Mouse (Mus musculus): ENCODE results near the gene Capns2. TPM values are rescaled to one million over a fixed set of nuclear protein-coding genes. Genes with fewer than 3 reads are reported as not detected.

Gene Capns2
- total and polyA plus RNA-seq, 3 experiments, result not detected

- Histone ChIP-seq H3K4me3 (replicated peaks in 1 of 3; ENCODE audit: low read depth in 2 of 3, low read length in 2 of 3, poor library complexity in 1 of 3) (no peak overlapping the region), H3K27ac (ENCODE audit: insufficient read depth, low read depth) (no peak overlapping the region), H3K9ac (ENCODE audit: insufficient read depth, low read depth) (no peak overlapping the region), H3K9me3 (replicated peaks; ENCODE audit: low read length) (peaks cover 56% of the 10 kb centered on the region), H3K4me1 (ENCODE audit: control insufficient read depth in 1 of 2, insufficient read depth in 2 of 2) (no peaks in the 10 kb centered on the region), H3K36me3 (replicated peaks in 1 of 2; ENCODE audit: control insufficient read depth in 1 of 2, insufficient read depth in 1 of 2, low read length in 1 of 2) (no peaks in the 10 kb centered on the region), H3K4me2 (ENCODE audit: insufficient read depth, low read depth, poor library complexity, severe bottlenecking) (no peak overlapping the region), H3K79me2 (replicated peaks; ENCODE audit: control insufficient read depth, extremely low read depth, insufficient read depth, poor library complexity, severe bottlenecking) (no peaks in the 10 kb centered on the region), H3K27me3 (replicated peaks) (no peaks in the 10 kb centered on the region)
- no peak for DNase-seq (ENCODE audit: extremely low read depth)
- in situ Hi-C loops (cut with MboI; ENCODE audit: low pct_ligation_motif_present, low pct_unique_long_range_greater_than_20kb, low sequenced_read_pairs) (no loop called here), dilution Hi-C loops (cut with MboI; ENCODE audit: extremely low pct_ligation_motif_present, extremely low pct_unique_long_range_greater_than_20kb, low sequenced_read_pairs) (no loop called here)
- TF ChIP-seq MAFK (IDR thresholded peaks at IDR 0.05; ENCODE audit: insufficient replicate concordance, low read length), result no peak
- TF ChIP-seq UBTF (IDR thresholded peaks at IDR 0.05; ENCODE audit: low read depth, low read length), result no peak
- TF ChIP-seq MAX (IDR thresholded peaks at IDR 0.05; ENCODE audit: low read length), result no peak
- TF ChIP-seq USF1 (IDR thresholded peaks at IDR 0.05; ENCODE audit: low read depth, low read length), result no peak
- no peak for TF ChIP-seq ETS1 (conservative IDR thresholded peaks at IDR 0.05; ENCODE audit: low read depth, low read length)
- no peak for TF ChIP-seq TBP (conservative IDR thresholded peaks at IDR 0.05; ENCODE audit: low read depth, low read length)
- no peak for TF ChIP-seq POLR2AphosphoS2 (IDR thresholded peaks at IDR 0.05; ENCODE audit: low read depth, low read length)
- TF ChIP-seq RAD21 (IDR thresholded peaks at IDR 0.05; ENCODE audit: low read depth, low read length), result no peak
- TF ChIP-seq JUND (conservative IDR thresholded peaks at IDR 0.05; ENCODE audit: low read depth, low read length), result no peak
- TF ChIP-seq MYC (IDR thresholded peaks at IDR 0.05; ENCODE audit: low read depth, low read length), result no peak
- no peak for TF ChIP-seq MAZ (IDR thresholded peaks at IDR 0.05; ENCODE audit: low read depth, low read length)
- TF ChIP-seq E2F4 (IDR thresholded peaks at IDR 0.05; ENCODE audit: insufficient replicate concordance, low read depth, low read length), result no peak
- TF ChIP-seq IRF4 (IDR thresholded peaks at IDR 0.05; ENCODE audit: low read depth, low read length), result no peak
- no peak for TF ChIP-seq PAX5 (IDR thresholded peaks at IDR 0.05; ENCODE audit: low read length)
Observed at GRCm38 (mm10) chr8:92858475-92859182, 42.6 kb upstream of the Capns2 start.

GRCm38 (mm10) chr8:92861977-92862376 is 39.2 kb upstream of the Capns2 start:
- H3K9ac ChIP-seq (ENCODE audit: insufficient read depth, low read depth), result no peak overlapping the region
- H3K4me2 ChIP-seq (ENCODE audit: insufficient read depth, low read depth, poor library complexity, severe bottlenecking), result no peak overlapping the region
- H3K27me3 ChIP-seq (replicated peaks), result no peaks in the 10 kb centered on the region
- no peak for TF ChIP-seq TCF12 (IDR thresholded peaks at IDR 0.05; ENCODE audit: low read depth, low read length)
- no peak for TF ChIP-seq KAT2A (IDR thresholded peaks at IDR 0.05; ENCODE audit: insufficient replicate concordance, low read length)
- no peak for TF ChIP-seq PAX5 (IDR thresholded peaks at IDR 0.05; ENCODE audit: low read length)
- no peak for TF ChIP-seq UBTF (IDR thresholded peaks at IDR 0.05; ENCODE audit: low read depth, low read length)
- no peak for TF ChIP-seq MEF2A (IDR thresholded peaks at IDR 0.05; ENCODE audit: borderline replicate concordance, low read depth, low read length)
- TF ChIP-seq POLR2A (IDR thresholded peaks at IDR 0.05; ENCODE audit: low read depth, low read length), result no peak
- TF ChIP-seq TBP (conservative IDR thresholded peaks at IDR 0.05; ENCODE audit: low read depth, low read length), result no peak
- no peak for TF ChIP-seq ZKSCAN1 (IDR thresholded peaks at IDR 0.05; ENCODE audit: borderline replicate concordance, low read depth, low read length)
- TF ChIP-seq POLR2AphosphoS2 (IDR thresholded peaks at IDR 0.05; ENCODE audit: low read depth, low read length), result no peak
- no peak for TF ChIP-seq EP300 (IDR thresholded peaks at IDR 0.05; ENCODE audit: low read length)
- no peak for TF ChIP-seq MAFK (IDR thresholded peaks at IDR 0.05; ENCODE audit: insufficient replicate concordance, low read length)
- TF ChIP-seq RAD21 (IDR thresholded peaks at IDR 0.05; ENCODE audit: low read depth, low read length), result no peak
- no peak for TF ChIP-seq ZC3H11A (IDR thresholded peaks at IDR 0.05; ENCODE audit: low read depth, low read length)
- no peak for TF ChIP-seq HCFC1 (IDR thresholded peaks at IDR 0.05; ENCODE audit: low read depth, low read length)
- no peak for TF ChIP-seq NELFE (IDR thresholded peaks at IDR 0.05; ENCODE audit: low read depth, low read length)
- no peak for TF ChIP-seq BHLHE40 (IDR thresholded peaks at IDR 0.05; ENCODE audit: low read depth, low read length)
- no peak overlapping the region for H3K27ac ChIP-seq (ENCODE audit: insufficient read depth, low read depth)
- in situ Hi-C loops (cut with MboI; ENCODE audit: low pct_ligation_motif_present, low pct_unique_long_range_greater_than_20kb, low sequenced_read_pairs), result no loop called here
- no peaks in the 10 kb centered on the region for H3K79me2 ChIP-seq (replicated peaks; ENCODE audit: control insufficient read depth, extremely low read depth, insufficient read depth, poor library complexity, severe bottlenecking)
- no peaks in the 10 kb centered on the region for H3K4me1 ChIP-seq (ENCODE audit: control insufficient read depth in 1 of 2, insufficient read depth in 2 of 2)
- no peaks in the 10 kb centered on the region for H3K36me3 ChIP-seq (replicated peaks in 1 of 2; ENCODE audit: control insufficient read depth in 1 of 2, insufficient read depth in 1 of 2, low read length in 1 of 2)
- DNase-seq (ENCODE audit: extremely low read depth), result no peak
- dilution Hi-C loops (cut with MboI; ENCODE audit: extremely low pct_ligation_motif_present, extremely low pct_unique_long_range_greater_than_20kb, low sequenced_read_pairs), result no loop called here
- peaks cover 39% of the 10 kb centered on the region for H3K9me3 ChIP-seq (replicated peaks; ENCODE audit: low read length)
- no peak overlapping the region for H3K4me3 ChIP-seq (replicated peaks in 1 of 3; ENCODE audit: low read depth in 2 of 3, low read length in 2 of 3, poor library complexity in 1 of 3)

Measured in CH12.LX (cell line).